Mouse (Mus musculus) embryonic fibroblast, embryonic 13.5 days (primary cell): ENCODE results near the gene Kcnd2. TPM values are rescaled to one million over a fixed set of nuclear protein-coding genes. Genes with fewer than 3 reads are reported as not detected.

Experiments used
- H3K27ac ChIP-seq: 2 replicates; pipeline ENCODE4 v1.5.1; 2012; ENCODE audit warnings: low read length, control low read depth, inconsistent platforms; ENCODE audit not compliant: insufficient read depth
- H3K4me1 ChIP-seq: 2 replicates; pipeline ENCODE4 v1.6.1; 2011; ENCODE audit warnings: low read length; ENCODE audit not compliant: control insufficient read depth, insufficient read depth
- H3K4me3 ChIP-seq: 2 replicates; pipeline ENCODE4 v1.5.1; 2011; ENCODE audit warnings: mild to moderate bottlenecking, control low read depth, low read length; ENCODE audit not compliant: insufficient read depth
- CTCF ChIP-seq: IDR thresholded peaks from 2 replicates; pipeline ENCODE4 v1.5.1; 2011; ENCODE audit warnings: mild to moderate bottlenecking, control low read depth, low read length, moderate library complexity, borderline replicate concordance; ENCODE audit not compliant: insufficient read depth
- POLR2A ChIP-seq: IDR thresholded peaks from 2 replicates; pipeline ENCODE4 v1.6.1; 2011; ENCODE audit warnings: low read depth, mild to moderate bottlenecking, control low read depth, low read length, moderate library complexity
- polyA plus RNA-seq: library from polyadenylated mRNA; stranded (reverse); fragments of >200 nt; gene quantifications from 2 replicates; pipeline ENCODE4 v1.2.4, GENCODE M21; 2011; ENCODE audit warnings: low read depth; ENCODE audit not compliant: missing spikeins, insufficient read length

Gene Kcnd2
- polyA plus RNA-seq, 1 experiment: 2.1 TPM

DNA sequence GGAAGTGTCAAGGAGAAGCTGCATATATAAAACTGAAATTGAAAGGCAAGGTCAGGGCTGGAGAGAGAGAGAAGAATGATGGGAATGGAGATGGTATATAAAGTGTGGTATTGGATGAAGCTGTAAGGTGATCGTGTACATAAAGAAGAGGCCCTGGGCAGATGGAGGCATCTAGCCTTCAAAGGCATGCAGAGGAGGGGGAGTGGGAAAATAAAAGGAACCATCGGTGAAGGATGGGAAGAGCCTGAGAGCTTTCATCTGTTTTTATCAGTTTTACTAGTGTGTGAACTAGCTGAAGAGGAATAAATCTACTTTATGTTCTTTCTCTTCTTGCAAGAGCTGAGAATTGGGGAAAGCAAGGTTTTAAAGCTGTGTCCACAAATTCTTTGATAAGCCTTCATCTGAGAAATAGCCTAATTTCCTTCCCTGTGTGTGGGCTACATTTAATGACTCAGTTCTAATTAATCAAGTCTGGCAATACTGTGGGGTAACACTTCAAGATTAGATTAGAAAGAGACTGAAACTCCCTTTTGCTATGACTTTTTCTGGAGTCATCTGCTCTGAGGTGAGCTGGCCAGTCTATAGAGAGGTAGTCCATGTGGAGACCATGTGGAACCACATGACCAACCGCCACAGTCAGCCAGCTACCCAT, 529.4 kb downstream of the Kcnd2 start:
- H3K4me3 ChIP-seq: no peak overlapping the region
- no peak for TF ChIP-seq CTCF
- no peak for TF ChIP-seq POLR2A
- H3K27ac ChIP-seq: no peak overlapping the region
- H3K4me1 ChIP-seq: no peaks in the 10 kb centered on the region; the same call in 1 of the 2 replicates

GRCm38 (mm10) chr6:21747536-21747935, 532.2 kb downstream of the Kcnd2 start:
- H3K4me3 ChIP-seq: no peak overlapping the region
- TF ChIP-seq CTCF (no peak), POLR2A (no peak)
- H3K4me1 ChIP-seq: no peaks in the 10 kb centered on the region; the same call in 1 of the 2 replicates
- 0 out of 2 replicates have a peak overlapping the region, but pooled peaks have one; percentile 34 for H3K27ac ChIP-seq

DNA sequence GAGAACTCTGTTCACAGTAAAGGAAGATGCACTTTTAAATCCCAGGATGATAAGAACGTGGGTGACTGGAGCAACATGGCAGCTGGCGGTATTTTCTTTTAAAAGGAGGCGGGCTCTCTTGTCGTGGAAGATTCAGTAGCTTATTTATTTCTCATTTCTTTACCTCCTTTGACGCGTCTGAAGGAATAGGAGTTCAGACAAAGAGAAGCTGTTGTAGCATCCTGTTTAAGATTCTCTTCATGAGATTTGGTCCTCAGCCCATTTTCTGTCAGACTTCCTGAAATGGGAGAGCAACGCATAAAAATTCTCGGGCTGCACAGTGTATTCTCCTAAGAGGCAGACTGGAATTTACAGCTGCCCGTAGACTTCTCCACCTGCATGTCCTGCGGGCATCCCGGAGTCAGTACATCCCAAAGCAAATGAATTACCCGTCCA, 552.5 kb downstream of the Kcnd2 start:
- TF ChIP-seq CTCF: no peak
- no peak for TF ChIP-seq POLR2A

GRCm38 (mm10) chr6:21768745-21769446, 553.6 kb downstream of the Kcnd2 start:
- TF ChIP-seq POLR2A (no peak), CTCF (no peak)
- H3K4me3 ChIP-seq: no peak overlapping the region
- no peaks in the 10 kb centered on the region for H3K4me1 ChIP-seq
- no peak overlapping the region for H3K27ac ChIP-seq

More for the DNA sequence above, 552.5 kb downstream of the Kcnd2 start:
- Histone ChIP-seq H3K27ac (no peak overlapping the region), H3K4me3 (no peak overlapping the region), H3K4me1 (no peaks in the 10 kb centered on the region)

DNA sequence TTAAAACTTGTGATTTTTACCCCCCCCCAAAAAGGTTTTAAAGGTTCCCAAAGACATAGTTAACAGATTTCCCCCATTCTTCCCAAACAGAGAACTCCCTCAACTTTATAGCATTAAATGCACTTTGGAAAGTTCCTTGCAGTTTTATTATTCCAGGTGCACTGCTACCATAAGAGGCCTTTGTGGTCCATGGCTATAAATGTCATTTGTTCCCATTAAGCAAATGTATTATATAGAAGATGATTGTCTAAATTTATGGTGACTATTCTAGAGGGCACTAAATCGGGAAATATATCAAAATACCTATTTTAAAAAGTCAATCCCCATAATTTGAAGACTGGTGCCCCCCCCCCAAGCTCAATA, 554.1 kb downstream of the Kcnd2 start:
- Histone ChIP-seq H3K4me1 (no peaks in the 10 kb centered on the region), H3K27ac (no peak overlapping the region), H3K4me3 (no peak overlapping the region)
- TF ChIP-seq CTCF: no peak
- TF ChIP-seq POLR2A: no peak

DNA sequence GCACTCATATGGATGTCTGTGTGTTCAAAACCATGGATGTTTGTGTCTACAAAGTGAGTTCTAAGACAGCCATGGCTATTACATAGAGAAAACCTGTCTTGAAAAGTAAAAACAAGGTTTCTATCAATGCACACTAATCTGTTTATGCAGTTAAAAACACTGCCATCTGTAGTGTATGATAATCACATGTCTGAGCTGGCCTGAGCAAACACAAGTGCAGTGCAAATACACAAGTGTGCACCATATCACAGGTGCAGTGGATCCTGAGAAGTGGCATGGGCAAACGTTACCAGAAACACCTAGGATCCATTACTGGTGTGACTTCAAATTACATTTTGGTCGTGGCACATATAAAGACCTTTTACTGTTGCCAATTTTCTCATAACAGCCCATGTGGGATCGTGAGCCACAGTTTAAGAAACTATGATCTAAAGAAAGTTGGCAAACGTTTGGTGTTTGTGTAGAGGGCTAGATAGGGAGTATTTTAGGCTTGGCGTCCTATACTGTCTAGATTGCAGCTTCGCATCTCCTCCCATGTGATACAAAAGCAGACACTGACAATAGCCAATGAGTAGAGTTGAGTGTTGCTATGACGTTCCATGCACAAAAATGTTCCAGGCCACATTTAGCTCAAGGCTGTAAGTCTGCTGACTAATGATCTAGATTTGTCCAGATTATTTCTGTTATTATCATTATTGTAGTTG, 559.1 kb downstream of the Kcnd2 start:
- TF ChIP-seq CTCF (no peak), POLR2A (no peak)
- Histone ChIP-seq H3K4me3 (no peak overlapping the region), H3K27ac (no peak overlapping the region), H3K4me1 (no peaks in the 10 kb centered on the region)
